In the genomic region with DNA sequence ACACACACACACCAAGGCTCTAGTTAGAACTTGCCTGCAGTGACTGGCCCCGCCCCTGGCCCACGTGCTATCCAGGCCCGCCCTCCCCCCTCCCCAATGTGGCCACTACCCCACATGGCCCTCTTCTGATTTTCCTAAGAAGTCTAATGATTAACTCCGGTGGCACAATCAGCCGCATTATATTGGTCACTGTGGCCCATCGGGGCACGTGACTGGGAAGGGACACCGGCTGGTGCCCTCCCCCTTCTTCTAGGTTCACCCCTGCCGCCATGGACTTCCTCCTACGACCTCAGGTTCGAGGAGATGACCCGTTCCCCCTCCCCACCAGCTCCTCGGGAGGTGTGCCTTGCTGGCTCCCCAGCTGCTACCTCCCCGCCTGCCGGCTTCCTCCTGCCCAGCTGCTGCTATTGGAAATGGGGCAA, we compare ENCODE assay signal across 9 mouse cellular contexts. TPM values are rescaled to one million over a fixed set of nuclear protein-coding genes. Genes with fewer than 3 reads are reported as not detected.
DNase-seq lines count a peak whose midpoint lies in the region; ATAC-seq lines count a peak whose summit lies in the region.
"Had no signal": no experiment of that assay in that cellular context is flagged by ENCODE, and none has a peak within 500 bp of the region (broad histone marks: within the 10 kb centered on the region; RNA-seq: fewer than 3 reads in every experiment).

No protein-coding gene starts in this region.

- H3K27ac ChIP-seq in lung, embryonic 15.5 days = peak overlapping the region; percentile 94

- peaks cover 38% of the 10 kb centered on the region for H3K36me3 ChIP-seq in lung, embryonic 15.5 days

- H3K9me3 ChIP-seq in lung, embryonic 15.5 days = no peaks in the 10 kb centered on the region
- H3K9me3 ChIP-seq: megakaryocyte, embryonic 14.5 days had no signal

- DNase-seq in urinary bladder, postnatal 14 days (ENCODE audit: low spot score) = peak; percentile 25
- DNase-seq in urinary bladder, adult 18-20 months (ENCODE audit: low spot score in 2 of 2) = no peak
- DNase-seq in kidney, adult 9 months = peak; percentile 93
- DNase-seq in thymus, postnatal 0 days (ENCODE audit: low spot score) = no peak
- DNase-seq in spleen, postnatal 4 days (ENCODE audit: low spot score in 2 of 2) = no peak
- DNase-seq in urinary bladder, postnatal 25 days (ENCODE audit: low spot score) = no peak

- peak overlapping the region; percentile 24 for H3K4me3 ChIP-seq in lung, embryonic 15.5 days
- H3K4me3 ChIP-seq: megakaryocyte, embryonic 14.5 days had no signal

- peak overlapping the region; percentile 91 for H3K4me2 ChIP-seq in lung, embryonic 15.5 days

- WGBS in lung, embryonic 15.5 days = 16% methylated on average over 14 of the region's 15 CpGs

- no peak for ATAC-seq in lung, embryonic 15.5 days (ENCODE audit: borderline replicate concordance, extremely low read depth, low FRiP score, low TSS enrichment)
- no peak for ATAC-seq in megakaryocyte, adult 5-6 weeks (ENCODE audit: poor library complexity, severe bottlenecking)

- H3K9ac ChIP-seq in lung, embryonic 15.5 days = no peak overlapping the region

- peaks cover 46% of the 10 kb centered on the region for H3K4me1 ChIP-seq in lung, embryonic 15.5 days

- H3K27me3 ChIP-seq in lung, embryonic 15.5 days = no peaks in the 10 kb centered on the region
- H3K27me3 ChIP-seq: megakaryocyte, embryonic 14.5 days had no signal

RNA-seq across cellular contexts. Expression of a gene that starts 4.4 kb away (rescaled TPM):
- 40.4 and 44.4 TPM in 2 replicates for polyA plus RNA-seq in lung, embryonic 15.5 days (2015; fragmentation: Nextera tagmentation; extraction: Ambion mirVana)
- 23.2 and 26.6 TPM in 2 replicates for polyA plus RNA-seq in thymus, postnatal 0 days (2015; fragmentation: Nextera tagmentation; extraction: Ambion mirVana)
- total RNA-seq in megakaryocyte, adult 5-6 weeks (2015) = 17.2 and 19.9 TPM in 2 replicates
- total RNA-seq in megakaryocyte, adult 5-6 weeks (2017) = 34.2 and 40.0 TPM in 2 replicates

RNA-seq across cellular contexts. Expression of a gene that starts 4.7 kb away (rescaled TPM):
- 38.6 and 43.4 TPM in 2 replicates for polyA plus RNA-seq in lung, embryonic 15.5 days (2015; fragmentation: Nextera tagmentation; extraction: Ambion mirVana)
- 31.4 and 35.1 TPM in 2 replicates for polyA plus RNA-seq in thymus, postnatal 0 days (2015; fragmentation: Nextera tagmentation; extraction: Ambion mirVana)
- total RNA-seq in megakaryocyte, adult 5-6 weeks (2015) = 18.2 and 27.5 TPM in 2 replicates
- 16.9 and 18.2 TPM in 2 replicates for total RNA-seq in megakaryocyte, adult 5-6 weeks (2017)

RNA-seq across cellular contexts. Expression of a gene that starts 14.8 kb away (rescaled TPM):
- 0.16 TPM in 2 replicates for polyA plus RNA-seq in lung, embryonic 15.5 days (2015; fragmentation: Nextera tagmentation; extraction: Ambion mirVana)
- 0.34 and 0.54 TPM in 2 replicates for polyA plus RNA-seq in thymus, postnatal 0 days (2015; fragmentation: Nextera tagmentation; extraction: Ambion mirVana)
- total RNA-seq in megakaryocyte, adult 5-6 weeks (2015) = not detected in 2 replicates
- not detected in 2 replicates for total RNA-seq in megakaryocyte, adult 5-6 weeks (2017)

RNA-seq across cellular contexts. Expression of a gene that starts 17.1 kb away (rescaled TPM):
- 91.2 and 96.3 TPM in 2 replicates for polyA plus RNA-seq in lung, embryonic 15.5 days (2015; fragmentation: Nextera tagmentation; extraction: Ambion mirVana)
- polyA plus RNA-seq in thymus, postnatal 0 days (2015; fragmentation: Nextera tagmentation; extraction: Ambion mirVana) = 86.0 and 88.5 TPM in 2 replicates
- 33.4 and 42.2 TPM in 2 replicates for total RNA-seq in megakaryocyte, adult 5-6 weeks (2015)
- total RNA-seq in megakaryocyte, adult 5-6 weeks (2017) = 21.7 and 22.3 TPM in 2 replicates

RNA-seq across cellular contexts. Expression of a gene that starts 19.7 kb away (rescaled TPM):
- 15.9 and 18.7 TPM in 2 replicates for polyA plus RNA-seq in lung, embryonic 15.5 days (2015; fragmentation: Nextera tagmentation; extraction: Ambion mirVana)
- 33.7 and 35.4 TPM in 2 replicates for polyA plus RNA-seq in thymus, postnatal 0 days (2015; fragmentation: Nextera tagmentation; extraction: Ambion mirVana)
- 11.3 and 13.4 TPM in 2 replicates for total RNA-seq in megakaryocyte, adult 5-6 weeks (2015)
- 11.7 and 20.9 TPM in 2 replicates for total RNA-seq in megakaryocyte, adult 5-6 weeks (2017)

Comparison
In these comparisons a context has a peak if more than half of its experiments do, and no peak if none do; other contexts are left out.
1. DNase-seq: peak in urinary bladder, postnatal 14 days (single experiment) and kidney, adult 9 months (single experiment); none in urinary bladder, adult 18-20 months (0 of 2), thymus, postnatal 0 days (single experiment), spleen, postnatal 4 days (0 of 2) and urinary bladder, postnatal 25 days (single experiment).